Mouse (Mus musculus) right cerebral cortex, postnatal 25 days (tissue): Measurements from ENCODE around the gene Acad11.

Experiments
- DNase-seq: peaks from one replicate; pipeline ENCODE4 v3.0.0; 2022

Gene Acad11

GRCm38 (mm10) chr9:104085730-104086429 lies 22.7 kb downstream of the Acad11 start:
- no peak for DNase-seq

GRCm38 (mm10) chr9:104088555-104088954 lies 25.4 kb downstream of the Acad11 start:
- DNase-seq, result no peak

GRCm38 (mm10) chr9:104092945-104093344 lies 29.8 kb downstream of the Acad11 start:
- DNase-seq, result no peak

GRCm38 (mm10) chr9:104098256-104098655 lies 35.1 kb downstream of the Acad11 start:
- DNase-seq, result no peak

- no peak for DNase-seq
Measured at GRCm38 (mm10) chr9:104099060-104099459, 35.9 kb downstream of the Acad11 start.

- DNase-seq, result no peak
Measured at GRCm38 (mm10) chr9:104100822-104101221, 37.6 kb downstream of the Acad11 start.

GRCm38 (mm10) chr9:104101458-104101857 lies 38.3 kb downstream of the Acad11 start:
- DNase-seq, result no peak

- DNase-seq, result no peak
Measured at GRCm38 (mm10) chr9:104102301-104102700, 39.1 kb downstream of the Acad11 start.

- no peak for DNase-seq
Measured at GRCm38 (mm10) chr9:104102901-104103300, 39.7 kb downstream of the Acad11 start.

GRCm38 (mm10) chr9:104104986-104105385 lies 41.8 kb downstream of the Acad11 start:
- no peak for DNase-seq

- no peak for DNase-seq
Measured at GRCm38 (mm10) chr9:104106930-104107329, 43.8 kb downstream of the Acad11 start.

- DNase-seq, result no peak
Measured at GRCm38 (mm10) chr9:104107482-104107881, 44.3 kb downstream of the Acad11 start.

GRCm38 (mm10) chr9:104108571-104109143 lies 45.5 kb downstream of the Acad11 start:
- DNase-seq, result no peak

- no peak for DNase-seq
Measured at GRCm38 (mm10) chr9:104109151-104109550, 46.0 kb downstream of the Acad11 start.

- no peak for DNase-seq
Measured at GRCm38 (mm10) chr9:104123101-104123500, 59.9 kb downstream of the Acad11 start.

- DNase-seq, result no peak
Measured at GRCm38 (mm10) chr9:104123622-104124021, 60.4 kb downstream of the Acad11 start.

GRCm38 (mm10) chr9:104126833-104127232 lies 63.7 kb downstream of the Acad11 start, which contains the start of gene Ackr4:
TSS of gene Ackr4 (minus strand) at chr9:104126933.
- no peak for DNase-seq

- no peak for DNase-seq
Measured at GRCm38 (mm10) chr9:104128110-104128509, 64.9 kb downstream of the Acad11 start.

- DNase-seq, result no peak
Measured at GRCm38 (mm10) chr9:104130141-104130755, 67.1 kb downstream of the Acad11 start.

- DNase-seq, result no peak
Measured at GRCm38 (mm10) chr9:104140351-104140750, 77.2 kb downstream of the Acad11 start.

- no peak for DNase-seq
Measured at GRCm38 (mm10) chr9:104142805-104143204, 79.6 kb downstream of the Acad11 start.

GRCm38 (mm10) chr9:104144314-104144996 lies 81.3 kb downstream of the Acad11 start:
- no peak for DNase-seq

GRCm38 (mm10) chr9:104146683-104147082 lies 83.5 kb downstream of the Acad11 start:
- DNase-seq, result no peak

- no peak for DNase-seq
Measured at GRCm38 (mm10) chr9:104148969-104149368, 85.8 kb downstream of the Acad11 start.
